Mouse (Mus musculus): ENCODE data around the gene Trim37. TPM values are rescaled to one million over a fixed set of nuclear protein-coding genes. Genes with fewer than 3 reads are reported as not detected.

Trim37 gene
- polyA plus RNA-seq (2011; ENCODE audit: insufficient read depth, insufficient read length, low read depth, missing spikeins), result 51.4 and 55.9 TPM in 2 replicates

DNA sequence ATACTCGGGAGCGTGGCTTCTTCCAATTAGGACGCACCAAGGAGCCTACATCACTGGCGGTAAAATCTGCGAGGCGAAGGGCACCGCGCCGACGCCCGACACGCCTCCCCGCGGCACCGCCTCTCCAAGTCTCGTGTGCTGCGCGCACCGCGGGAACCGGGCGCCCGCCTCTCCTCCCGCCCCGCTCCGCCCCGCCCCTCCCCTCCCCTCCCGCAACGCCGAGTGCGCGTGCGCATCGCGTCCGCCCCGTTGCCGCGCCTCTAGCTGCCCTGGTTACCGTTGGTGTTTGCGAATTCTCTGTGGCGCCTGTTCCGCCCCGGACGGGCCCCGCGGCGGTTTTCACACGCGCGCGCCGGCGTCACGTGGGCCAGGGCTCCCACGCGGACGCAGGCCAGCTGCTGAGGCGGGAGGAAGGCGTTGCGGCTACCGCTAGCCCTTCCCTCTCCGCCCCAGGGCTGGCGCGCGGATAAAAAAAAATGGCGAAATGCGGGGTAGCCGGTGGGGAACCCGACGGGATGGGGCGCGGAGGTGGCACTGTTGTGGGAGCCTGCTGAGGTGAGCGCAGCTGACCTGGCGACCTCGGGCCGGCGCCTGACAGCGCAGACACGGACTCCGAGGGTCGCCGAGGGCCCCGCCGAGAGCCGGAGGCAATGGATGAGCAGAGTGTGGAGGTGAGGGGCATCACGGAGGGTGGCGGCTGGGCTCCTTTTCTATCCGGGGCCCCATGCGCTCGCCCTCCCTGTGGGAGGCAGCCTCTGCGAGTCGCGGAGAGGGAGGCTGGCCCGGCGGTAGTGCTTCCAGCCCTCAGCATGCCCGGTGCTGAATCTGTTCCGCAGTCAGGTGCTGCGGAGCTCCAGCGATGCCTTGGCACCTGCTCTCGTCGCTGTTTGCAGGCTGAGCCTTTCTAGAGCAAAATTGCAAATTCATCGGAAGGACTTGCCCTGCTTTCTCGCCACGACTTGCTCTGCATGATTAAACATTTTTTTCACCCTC, at the start of gene Trim37:
Gene Trim37 (plus strand): TSS at position 254 of the 993 bp plus-strand sequence.
- Histone ChIP-seq H3K27me3 (ENCODE audit: control insufficient read depth, insufficient read depth, low read length, poor library complexity, severe bottlenecking) (no peaks in the 10 kb centered on the region), H3K36me3 (ENCODE audit: control insufficient read depth, insufficient read depth, low read length, poor library complexity, severe bottlenecking) (peaks cover 25% of the 10 kb centered on the region), H3K9ac (ENCODE audit: low read depth, poor library complexity, severe bottlenecking) (peak within 1 kb of the TSS; percentile 89), H3K4me3 (ENCODE audit: low read depth, low read length) (peak within 1 kb of the TSS; percentile 89), H3K27ac (ENCODE audit: insufficient read depth, low read length) (peak within 1 kb of the TSS; percentile 97), H3K4me1 (ENCODE audit: control insufficient read depth, insufficient read depth, low read length) (no peaks in the 10 kb centered on the region), H3K9me3 (replicated peaks; ENCODE audit: control insufficient read depth, insufficient read depth, low read length, poor library complexity, severe bottlenecking) (no peaks in the 10 kb centered on the region)
- peak; percentile 47 for TF ChIP-seq POLR2A (IDR thresholded peaks at IDR 0.05; ENCODE audit: insufficient read depth, low read length)
- 0 out of 2 replicates have a peak, but pooled peaks have one; percentile 2 for TF ChIP-seq EP300 (IDR thresholded peaks at IDR 0.05; ENCODE audit: insufficient read depth, low read depth, low read length)
- no peak for TF ChIP-seq CTCF (IDR thresholded peaks at IDR 0.05; ENCODE audit: low read depth, low read length)

- Histone ChIP-seq H3K27ac (ENCODE audit: insufficient read depth, low read length) (no peak overlapping the region), H3K9ac (ENCODE audit: low read depth, poor library complexity, severe bottlenecking) (no peak overlapping the region), H3K27me3 (ENCODE audit: control insufficient read depth, insufficient read depth, low read length, poor library complexity, severe bottlenecking) (no peaks in the 10 kb centered on the region), H3K4me3 (ENCODE audit: low read depth, low read length) (no peak overlapping the region), H3K36me3 (ENCODE audit: control insufficient read depth, insufficient read depth, low read length, poor library complexity, severe bottlenecking) (peaks cover 37% of the 10 kb centered on the region), H3K4me1 (ENCODE audit: control insufficient read depth, insufficient read depth, low read length) (peaks cover 2% of the 10 kb centered on the region), H3K9me3 (replicated peaks; ENCODE audit: control insufficient read depth, insufficient read depth, low read length, poor library complexity, severe bottlenecking) (no peaks in the 10 kb centered on the region)
- TF ChIP-seq EP300 (IDR thresholded peaks at IDR 0.05; ENCODE audit: insufficient read depth, low read depth, low read length) (no peak), CTCF (IDR thresholded peaks at IDR 0.05; ENCODE audit: low read depth, low read length) (no peak), POLR2A (IDR thresholded peaks at IDR 0.05; ENCODE audit: insufficient read depth, low read length) (no peak)
Measured at GRCm38 (mm10) chr11:87083712-87084111, 43.2 kb upstream of the Trim37 start.

DNA sequence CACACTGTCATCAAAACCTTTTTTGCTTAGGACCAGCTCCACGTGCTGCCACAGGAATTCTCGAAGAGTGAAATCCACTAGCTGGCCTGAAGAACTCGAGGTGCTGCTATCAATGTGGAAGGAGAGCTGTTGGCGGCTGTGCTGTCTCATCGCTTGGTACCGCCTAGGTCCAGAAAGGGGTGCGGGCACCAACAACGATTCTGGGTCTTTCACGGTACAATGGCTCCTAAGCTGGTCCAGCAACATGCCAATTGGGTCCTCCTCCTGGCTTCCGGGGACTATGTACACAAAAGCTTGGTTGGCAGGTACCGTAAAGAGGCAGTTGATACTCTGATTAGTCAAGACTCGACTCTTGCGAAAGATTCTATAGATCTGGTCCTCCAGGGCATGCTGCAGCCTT, 41.4 kb upstream of the Trim37 start:
- no peaks in the 10 kb centered on the region for H3K9me3 ChIP-seq (replicated peaks; ENCODE audit: control insufficient read depth, insufficient read depth, low read length, poor library complexity, severe bottlenecking)
- peak overlapping the region; percentile 86 for H3K9ac ChIP-seq (ENCODE audit: low read depth, poor library complexity, severe bottlenecking)
- H3K27me3 ChIP-seq (ENCODE audit: control insufficient read depth, insufficient read depth, low read length, poor library complexity, severe bottlenecking), result no peaks in the 10 kb centered on the region
- H3K4me1 ChIP-seq (ENCODE audit: control insufficient read depth, insufficient read depth, low read length), result peaks cover 2% of the 10 kb centered on the region
- peaks cover 26% of the 10 kb centered on the region for H3K36me3 ChIP-seq (ENCODE audit: control insufficient read depth, insufficient read depth, low read length, poor library complexity, severe bottlenecking)
- TF ChIP-seq EP300 (IDR thresholded peaks at IDR 0.05; ENCODE audit: insufficient read depth, low read depth, low read length) (no peak), POLR2A (IDR thresholded peaks at IDR 0.05; ENCODE audit: insufficient read depth, low read length) (no peak), CTCF (IDR thresholded peaks at IDR 0.05; ENCODE audit: low read depth, low read length) (no peak)
- H3K4me3 ChIP-seq (ENCODE audit: low read depth, low read length), result peak overlapping the region; percentile 89
- H3K27ac ChIP-seq (ENCODE audit: insufficient read depth, low read length), result no peak overlapping the region

- H3K4me1 ChIP-seq (ENCODE audit: control insufficient read depth, insufficient read depth, low read length), result peaks cover 2% of the 10 kb centered on the region
- H3K27ac ChIP-seq (ENCODE audit: insufficient read depth, low read length), result no peak within 1 kb of the TSS
- no peaks in the 10 kb centered on the region for H3K27me3 ChIP-seq (ENCODE audit: control insufficient read depth, insufficient read depth, low read length, poor library complexity, severe bottlenecking)
- H3K9ac ChIP-seq (ENCODE audit: low read depth, poor library complexity, severe bottlenecking), result peak within 1 kb of the TSS; percentile 86
- peaks cover 23% of the 10 kb centered on the region for H3K36me3 ChIP-seq (ENCODE audit: control insufficient read depth, insufficient read depth, low read length, poor library complexity, severe bottlenecking)
- H3K9me3 ChIP-seq (replicated peaks; ENCODE audit: control insufficient read depth, insufficient read depth, low read length, poor library complexity, severe bottlenecking), result no peaks in the 10 kb centered on the region
- 0 out of 2 replicates have a peak, but pooled peaks have one; percentile 17 for TF ChIP-seq EP300 (IDR thresholded peaks at IDR 0.05; ENCODE audit: insufficient read depth, low read depth, low read length)
- TF ChIP-seq POLR2A (IDR thresholded peaks at IDR 0.05; ENCODE audit: insufficient read depth, low read length), result peak; percentile 82
- no peak for TF ChIP-seq CTCF (IDR thresholded peaks at IDR 0.05; ENCODE audit: low read depth, low read length)
- peak within 1 kb of the TSS; percentile 89 for H3K4me3 ChIP-seq (ENCODE audit: low read depth, low read length)
Measured at GRCm38 (mm10) chr11:87086290-87086984, 40.4 kb upstream of the Trim37 start, which contains the start of gene Smg8. TSS of gene Smg8 (minus strand) at chr11:87086774.

GRCm38 (mm10) chr11:87087142-87087541, 39.7 kb upstream of the Trim37 start:
- Histone ChIP-seq H3K36me3 (ENCODE audit: control insufficient read depth, insufficient read depth, low read length, poor library complexity, severe bottlenecking) (peaks cover 26% of the 10 kb centered on the region), H3K4me3 (ENCODE audit: low read depth, low read length) (no peak overlapping the region), H3K27ac (ENCODE audit: insufficient read depth, low read length) (no peak overlapping the region)

More at GRCm38 (mm10) chr11:87087142-87087541, 39.7 kb upstream of the Trim37 start:
- Histone ChIP-seq H3K9ac (ENCODE audit: low read depth, poor library complexity, severe bottlenecking) (peak overlapping the region; percentile 86; the same call in 1 of the 2 replicates), H3K27me3 (ENCODE audit: control insufficient read depth, insufficient read depth, low read length, poor library complexity, severe bottlenecking) (no peaks in the 10 kb centered on the region), H3K4me1 (ENCODE audit: control insufficient read depth, insufficient read depth, low read length) (peaks cover 2% of the 10 kb centered on the region), H3K9me3 (replicated peaks; ENCODE audit: control insufficient read depth, insufficient read depth, low read length, poor library complexity, severe bottlenecking) (no peaks in the 10 kb centered on the region)
- no peak for TF ChIP-seq EP300 (IDR thresholded peaks at IDR 0.05; ENCODE audit: insufficient read depth, low read depth, low read length)
- TF ChIP-seq POLR2A (IDR thresholded peaks at IDR 0.05; ENCODE audit: insufficient read depth, low read length), result no peak
- no peak for TF ChIP-seq CTCF (IDR thresholded peaks at IDR 0.05; ENCODE audit: low read depth, low read length)

All from ES-Bruce4 (cell line).